Mouse (Mus musculus) CH12.LX (cell line): ENCODE data around the gene Elfn2. TPM values are rescaled to one million over a fixed set of nuclear protein-coding genes. Genes with fewer than 3 reads are reported as not detected.

Experiments
- DNase-seq: peaks from one replicate; pipeline ENCODE4 v3.0.0-alpha.2; 2013; ENCODE audit errors: extremely low read depth
- H3K27ac ChIP-seq: 2 replicates; pipeline ENCODE4 v1.5.1; 2012; ENCODE audit warnings: low read depth, mild to moderate bottlenecking, control low read depth, moderate library complexity; ENCODE audit not compliant: insufficient read depth
- H3K27me3 ChIP-seq: replicated peaks from 2 replicates; pipeline ENCODE3; 2012; ENCODE audit warnings: inconsistent platforms
- H3K36me3 ChIP-seq, 2 experiments: replicated peaks in 1 of 2; 2 replicates each; pipeline versions ENCODE3 to v1.6.1; 2012; ENCODE audit warnings: inconsistent platforms in 1 of 2, low read length in 1 of 2, mild to moderate bottlenecking in 1 of 2, mixed read lengths in 1 of 2, moderate library complexity in 1 of 2; ENCODE audit not compliant: control insufficient read depth in 1 of 2, insufficient read depth in 1 of 2
- H3K4me1 ChIP-seq, 2 experiments: 2 replicates each; pipeline ENCODE4 v1.6.1; 2012; ENCODE audit warnings: inconsistent platforms in 1 of 2, moderate library complexity in 1 of 2; ENCODE audit not compliant: insufficient read depth in 2 of 2, control insufficient read depth in 1 of 2
- H3K4me2 ChIP-seq: 2 replicates; pipeline ENCODE4 v1.6.1; 2012; ENCODE audit warnings: low read depth, mild to moderate bottlenecking, control low read depth; ENCODE audit not compliant: poor library complexity, insufficient read depth, severe bottlenecking
- H3K4me3 ChIP-seq, 3 experiments: fragments of 150-350 bp in 1 of 3; sonication (generic) in 1 of 3; replicated peaks in 1 of 3; 2 replicates each; pipeline versions ENCODE3 to v1.5.1; 2011 to 2012; ENCODE audit warnings: low read depth in 2 of 3, low read length in 2 of 3, mild to moderate bottlenecking in 2 of 3, moderate library complexity in 2 of 3, control low read depth in 1 of 3, improper control_type of control experiment in 1 of 3, inconsistent platforms in 1 of 3, mixed read lengths in 1 of 3; ENCODE audit not compliant: poor library complexity in 1 of 3
- H3K79me2 ChIP-seq: replicated peaks from 2 replicates; pipeline ENCODE4 v1.6.1; 2012; ENCODE audit warnings: mild to moderate bottlenecking, moderate library complexity; ENCODE audit not compliant: control insufficient read depth, poor library complexity, insufficient read depth, severe bottlenecking; ENCODE audit errors: extremely low read depth
- H3K9ac ChIP-seq: 2 replicates; pipeline ENCODE4 v1.6.1; 2012; ENCODE audit warnings: low read depth, mild to moderate bottlenecking, control low read depth, moderate library complexity; ENCODE audit not compliant: insufficient read depth
- H3K9me3 ChIP-seq: replicated peaks from 2 replicates; pipeline ENCODE3; 2012; ENCODE audit warnings: low read length, inconsistent platforms, mixed read lengths
- CHD1 ChIP-seq: IDR thresholded peaks from 2 replicates; pipeline ENCODE4 v1.6.1; 2012; ENCODE audit warnings: low read depth, low read length, improper control_type of control experiment, inconsistent platforms
- CHD2 ChIP-seq: IDR thresholded peaks from 2 replicates; pipeline ENCODE4 v1.6.1; 2011; ENCODE audit warnings: low read length, improper control_type of control experiment
- EP300 ChIP-seq: IDR thresholded peaks from 2 replicates; pipeline ENCODE4 v1.6.1; 2011; ENCODE audit warnings: low read length, improper control_type of control experiment
- ETS1 ChIP-seq: conservative IDR thresholded peaks from 2 replicates; pipeline ENCODE4 v1.6.1; 2012; ENCODE audit warnings: low read depth, mild to moderate bottlenecking, inconsistent platforms, low read length, improper control_type of control experiment, moderate library complexity
- JUN ChIP-seq: IDR thresholded peaks from 2 replicates; pipeline ENCODE4 v1.6.1; 2011; ENCODE audit warnings: low read depth, mild to moderate bottlenecking, low read length, improper control_type of control experiment, moderate library complexity; ENCODE audit not compliant: insufficient read depth
- MAFK ChIP-seq: IDR thresholded peaks from 2 replicates; pipeline ENCODE4 v1.6.1; 2011; ENCODE audit warnings: low read length, improper control_type of control experiment; ENCODE audit not compliant: insufficient replicate concordance
- MXI1 ChIP-seq: IDR thresholded peaks from 2 replicates; pipeline ENCODE4 v1.6.1; 2011; ENCODE audit warnings: mild to moderate bottlenecking, low read depth, low read length, improper control_type of control experiment
- MYC ChIP-seq: IDR thresholded peaks from 2 replicates; pipeline ENCODE4 v1.6.1; 2011; ENCODE audit warnings: low read depth, mild to moderate bottlenecking, improper control_type of control experiment, low read length
- NRF1 ChIP-seq: IDR thresholded peaks from 2 replicates; pipeline ENCODE4 v1.6.1; 2014; ENCODE audit warnings: low read depth, mild to moderate bottlenecking, inconsistent platforms, low read length, improper control_type of control experiment, moderate library complexity
- PAX5 ChIP-seq: IDR thresholded peaks from 2 replicates; pipeline ENCODE4 v1.6.1; 2012; ENCODE audit warnings: low read length, inconsistent platforms, mixed read lengths
- POLR2AphosphoS2 ChIP-seq: IDR thresholded peaks from 2 replicates; pipeline ENCODE4 v1.6.1; 2011; ENCODE audit warnings: low read depth, low read length, improper control_type of control experiment
- SIN3A ChIP-seq: IDR thresholded peaks from 2 replicates; pipeline ENCODE4 v1.6.1; 2012; ENCODE audit warnings: low read length, improper control_type of control experiment, inconsistent platforms
- TCF12 ChIP-seq: IDR thresholded peaks from 2 replicates; pipeline ENCODE4 v1.6.1; 2014; ENCODE audit warnings: low read depth, mild to moderate bottlenecking, inconsistent platforms, low read length, improper control_type of control experiment
- UBTF ChIP-seq: IDR thresholded peaks from 2 replicates; pipeline ENCODE4 v1.6.1; 2012; ENCODE audit warnings: low read depth, mild to moderate bottlenecking, inconsistent platforms, low read length, improper control_type of control experiment, moderate library complexity
- USF1 ChIP-seq: IDR thresholded peaks from 2 replicates; pipeline ENCODE4 v1.6.1; 2014; ENCODE audit warnings: low read depth, mild to moderate bottlenecking, inconsistent platforms, low read length, improper control_type of control experiment
- ZMIZ1 ChIP-seq: IDR thresholded peaks from 2 replicates; pipeline ENCODE4 v1.6.1; 2012; ENCODE audit warnings: low read depth, mild to moderate bottlenecking, inconsistent platforms, low read length, improper control_type of control experiment
- ZNF384 ChIP-seq: IDR thresholded peaks from 2 replicates; pipeline ENCODE4 v1.6.1; 2012; ENCODE audit warnings: low read depth, low read length, improper control_type of control experiment, inconsistent platforms
- dilution Hi-C: fragments of 300-500 bp; cut with MboI; formaldehyde crosslinking; loops from 2 replicates; pipeline ENCODE4 v1.14.3; 2020; ENCODE audit warnings: low sequenced_read_pairs; ENCODE audit not compliant: extremely low pct_unique_long_range_greater_than_20kb, extremely low pct_ligation_motif_present
- in situ Hi-C: fragments of 300-500 bp; cut with MboI; formaldehyde crosslinking; loops from 3 replicates; pipeline ENCODE4 v1.14.3; 2019; ENCODE audit warnings: low sequenced_read_pairs, low pct_ligation_motif_present, low pct_unique_long_range_greater_than_20kb, mixed read lengths
- polyA plus RNA-seq: library from polyadenylated mRNA; unstranded; fragments of >175 nt; gene quantifications from 2 replicates; pipeline ENCODE4 v1.2.1, GENCODE M21; 2012; ENCODE audit warnings: low read depth; ENCODE audit not compliant: insufficient read length
- total RNA-seq, 2 experiments: library from RNA; depleted of rRNA; stranded (reverse); fragments of 300-350 nt in 1 of 2; fragments of >200 nt in 1 of 2; gene quantifications; 2 replicates each; pipeline ENCODE4 v1.2.3; 2012 to 2014

Elfn2 gene
- total and polyA plus RNA-seq, 3 experiments: 0.06 TPM; not detected in 2

GRCm38 (mm10) chr15:78673436-78673835, 45.1 kb downstream of the Elfn2 start:
- no peaks in the 10 kb centered on the region for H3K79me2 ChIP-seq
- no peak overlapping the region for H3K4me2 ChIP-seq
- peaks cover 7 to 9% of the 10 kb centered on the region in 2 experiments for H3K4me1 ChIP-seq
- H3K36me3 ChIP-seq: no peaks in the 10 kb centered on the region
- no peak for TF ChIP-seq CHD2
- TF ChIP-seq JUN: no peak
- TF ChIP-seq POLR2AphosphoS2: no peak
- no peak for TF ChIP-seq PAX5
- no peak for TF ChIP-seq MYC
- TF ChIP-seq ZMIZ1: no peak
- TF ChIP-seq MAFK: no peak
- TF ChIP-seq MXI1: no peak
- TF ChIP-seq EP300: no peak
- TF ChIP-seq USF1: no peak
- no peak for TF ChIP-seq CHD1
- TF ChIP-seq SIN3A: no peak
- no peak for TF ChIP-seq NRF1
- no peak for TF ChIP-seq ZNF384
- in situ Hi-C loops (no loop called here), dilution Hi-C loops (no loop called here)
- no peak overlapping the region for H3K27ac ChIP-seq
- no peaks in the 10 kb centered on the region for H3K9me3 ChIP-seq
- DNase-seq: no peak
- H3K9ac ChIP-seq: no peak overlapping the region
- H3K27me3 ChIP-seq: peaks cover 95% of the 10 kb centered on the region
- H3K4me3 ChIP-seq: no peak overlapping the region

DNA sequence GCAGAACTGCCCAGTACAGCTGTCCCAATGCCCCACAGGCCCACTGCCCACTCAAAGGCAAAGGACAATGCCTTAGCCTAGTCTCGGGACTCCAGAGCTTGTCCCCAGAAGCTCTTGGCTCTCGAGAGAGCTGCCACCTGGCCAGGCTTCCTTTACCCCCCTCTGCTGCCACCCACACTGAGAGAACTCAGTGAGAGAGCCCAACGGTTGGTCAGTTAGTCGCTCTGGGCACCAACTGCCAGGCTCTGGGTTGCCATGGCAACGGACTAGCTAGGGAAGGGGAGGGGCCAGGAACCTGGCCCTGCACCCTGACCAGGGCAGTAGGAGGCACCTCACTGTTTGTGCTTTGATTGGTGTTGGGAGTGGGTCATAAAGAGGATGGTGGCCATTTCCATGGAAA, 48.2 kb downstream of the Elfn2 start:
- TF ChIP-seq ETS1 (no peak), TCF12 (no peak), UBTF (no peak)
- TF ChIP-seq, all 38 proteins: peak for 0

More for the DNA sequence above, 48.2 kb downstream of the Elfn2 start:
- Histone ChIP-seq H3K27me3 (peaks cover 92% of the 10 kb centered on the region), H3K36me3 (no peaks in the 10 kb centered on the region), H3K79me2 (no peaks in the 10 kb centered on the region), H3K4me3 (no peak overlapping the region), H3K9ac (no peak overlapping the region), H3K4me2 (no peak overlapping the region), H3K4me1 (no peaks in the 10 kb centered on the region), H3K27ac (no peak overlapping the region), H3K9me3 (no peaks in the 10 kb centered on the region)
- in situ Hi-C loops: no loop called here
- dilution Hi-C loops: no loop called here
- no peak for DNase-seq
